Mouse (Mus musculus): ENCODE data around the gene Cox7a2. TPM values are rescaled to one million over a fixed set of nuclear protein-coding genes. Genes with fewer than 3 reads are reported as not detected.

The Cox7a2 gene
- 435 and 605 TPM in 2 replicates for total RNA-seq (2014; rRNA removed)
- polyA plus RNA-seq (2015; fragmentation: Nextera tagmentation; extraction: Ambion mirVana): 956 and 1,227 TPM in 2 replicates

DNA sequence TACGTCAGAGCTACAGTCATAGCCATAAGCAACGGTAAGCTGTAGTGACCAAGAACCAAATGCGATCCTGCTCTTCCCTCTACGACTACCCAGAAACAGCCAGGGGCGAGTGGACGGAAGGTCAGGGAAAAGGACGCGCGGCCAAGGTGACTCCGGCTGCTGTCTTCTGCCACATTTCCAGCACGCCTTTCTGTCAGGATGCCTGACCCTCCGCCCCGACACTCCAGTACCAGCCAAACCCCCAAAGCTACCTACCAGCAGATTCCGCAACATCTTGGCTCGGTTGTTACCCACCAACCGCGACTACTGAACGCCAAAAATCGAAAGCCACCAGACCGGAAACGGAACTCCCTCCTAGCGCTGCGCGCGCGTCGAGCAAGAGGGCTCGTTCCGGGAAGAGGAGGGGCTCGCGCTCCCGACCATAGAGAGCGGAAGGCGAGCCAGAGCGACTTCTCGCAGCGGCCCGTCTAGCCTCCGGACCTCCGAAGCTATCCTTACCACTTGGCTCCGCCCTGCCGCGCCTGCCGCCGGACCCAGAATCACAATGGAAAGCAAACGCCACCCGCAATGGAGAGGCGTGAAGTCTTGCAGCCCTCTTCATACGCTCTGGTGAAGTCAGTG is at the start of gene Cox7a2:
Gene Cox7a2, minus strand, starts transcription at position 494 of the 621 bp plus-strand sequence.
- H3K4me2 ChIP-seq (ENCODE audit: low read depth): peak within 1 kb of the TSS; percentile 72
- no peaks in the 10 kb centered on the region for H3K9me3 ChIP-seq (ENCODE audit: low read length)
- H3K36me3 ChIP-seq (ENCODE audit: insufficient read depth): peaks cover 14% of the 10 kb centered on the region
- H3K4me3 ChIP-seq (ENCODE audit: low read depth, low read length): peak within 1 kb of the TSS; percentile 85
- peak within 1 kb of the TSS; percentile 83 for H3K9ac ChIP-seq
- DNase-seq (peak; percentile 97), ATAC-seq (peak; percentile 100)
- H3K27me3 ChIP-seq (ENCODE audit: insufficient read depth, low read length): no peaks in the 10 kb centered on the region
- H3K4me1 ChIP-seq (ENCODE audit: insufficient read depth): peaks cover 7% of the 10 kb centered on the region
- WGBS: under 1% methylated on average over 49 of the region's 49 CpGs
- peak within 1 kb of the TSS; percentile 89 for H3K27ac ChIP-seq (ENCODE audit: low read depth, low read length)
- no peak; the same call in 1 of the 2 replicates for TF ChIP-seq CTCF (IDR thresholded peaks at IDR 0.05; ENCODE audit: low read depth)

DNA sequence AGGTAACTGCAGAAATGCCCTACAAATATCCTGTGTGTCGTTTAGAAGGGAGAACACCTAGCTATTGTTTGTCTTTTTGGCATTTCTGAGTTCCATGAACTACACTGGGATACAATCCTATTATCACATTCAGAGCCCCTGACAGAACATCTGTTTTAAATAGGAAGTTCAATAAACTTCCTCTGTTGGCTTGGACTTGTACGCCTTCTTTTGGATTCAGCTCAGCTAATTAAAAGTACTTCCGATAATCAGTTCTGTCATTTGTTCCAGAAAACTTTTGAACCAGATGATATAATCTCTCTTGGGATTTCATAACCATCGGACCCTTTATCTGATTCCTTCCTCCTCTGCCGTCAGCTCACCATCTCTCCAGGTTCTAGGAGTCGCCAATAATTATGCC is 49.7 kb upstream of the Cox7a2 start:
- ATAC-seq: no peak
- 72% methylated on average over 6 of the region's 6 CpGs for WGBS
- H3K27me3 ChIP-seq (ENCODE audit: insufficient read depth, low read length): no peaks in the 10 kb centered on the region

DNA sequence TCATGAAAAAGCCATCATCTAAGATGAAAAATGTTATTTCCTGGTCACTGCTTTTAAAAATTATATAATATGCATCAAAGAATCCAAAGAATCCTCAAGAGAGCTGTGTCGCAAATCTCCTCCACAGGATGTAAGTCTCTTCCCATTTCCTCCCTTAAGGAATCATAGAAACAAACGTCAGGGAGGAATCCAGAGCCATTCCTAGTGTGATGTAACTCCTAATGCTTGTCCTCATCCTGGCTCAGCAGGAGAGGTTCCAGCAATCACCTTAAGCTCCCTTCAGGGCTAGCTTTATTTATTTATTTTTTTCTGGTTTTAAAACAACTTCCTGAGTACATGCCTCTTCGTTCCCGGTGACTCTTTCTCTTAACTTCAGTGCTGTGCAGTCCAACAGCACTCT is 47.5 kb upstream of the Cox7a2 start:
- no peak for TF ChIP-seq CTCF (IDR thresholded peaks at IDR 0.05; ENCODE audit: low read depth)
- ATAC-seq: no peak
- H3K36me3 ChIP-seq (ENCODE audit: insufficient read depth): no peaks in the 10 kb centered on the region
- no peaks in the 10 kb centered on the region for H3K27me3 ChIP-seq (ENCODE audit: insufficient read depth, low read length)
- no peak overlapping the region for H3K4me2 ChIP-seq (ENCODE audit: low read depth)
- H3K27ac ChIP-seq (ENCODE audit: low read depth, low read length): no peak overlapping the region
- no peak for DNase-seq
- 51% methylated on average over 4 of the region's 4 CpGs for WGBS
- H3K9ac ChIP-seq: no peak overlapping the region
- H3K9me3 ChIP-seq (ENCODE audit: low read length): no peaks in the 10 kb centered on the region
- H3K4me3 ChIP-seq (ENCODE audit: low read depth, low read length): no peak overlapping the region
- H3K4me1 ChIP-seq (ENCODE audit: insufficient read depth): no peaks in the 10 kb centered on the region

More for the DNA sequence above, 49.7 kb upstream of the Cox7a2 start:
- H3K4me1 ChIP-seq (ENCODE audit: insufficient read depth): no peaks in the 10 kb centered on the region
- H3K4me3 ChIP-seq (ENCODE audit: low read depth, low read length): no peak overlapping the region
- no peak overlapping the region for H3K4me2 ChIP-seq (ENCODE audit: low read depth)
- TF ChIP-seq CTCF (IDR thresholded peaks at IDR 0.05; ENCODE audit: low read depth): no peak
- H3K36me3 ChIP-seq (ENCODE audit: insufficient read depth): no peaks in the 10 kb centered on the region
- DNase-seq: no peak
- no peak overlapping the region for H3K9ac ChIP-seq
- H3K9me3 ChIP-seq (ENCODE audit: low read length): no peaks in the 10 kb centered on the region
- H3K27ac ChIP-seq (ENCODE audit: low read depth, low read length): no peak overlapping the region

DNA sequence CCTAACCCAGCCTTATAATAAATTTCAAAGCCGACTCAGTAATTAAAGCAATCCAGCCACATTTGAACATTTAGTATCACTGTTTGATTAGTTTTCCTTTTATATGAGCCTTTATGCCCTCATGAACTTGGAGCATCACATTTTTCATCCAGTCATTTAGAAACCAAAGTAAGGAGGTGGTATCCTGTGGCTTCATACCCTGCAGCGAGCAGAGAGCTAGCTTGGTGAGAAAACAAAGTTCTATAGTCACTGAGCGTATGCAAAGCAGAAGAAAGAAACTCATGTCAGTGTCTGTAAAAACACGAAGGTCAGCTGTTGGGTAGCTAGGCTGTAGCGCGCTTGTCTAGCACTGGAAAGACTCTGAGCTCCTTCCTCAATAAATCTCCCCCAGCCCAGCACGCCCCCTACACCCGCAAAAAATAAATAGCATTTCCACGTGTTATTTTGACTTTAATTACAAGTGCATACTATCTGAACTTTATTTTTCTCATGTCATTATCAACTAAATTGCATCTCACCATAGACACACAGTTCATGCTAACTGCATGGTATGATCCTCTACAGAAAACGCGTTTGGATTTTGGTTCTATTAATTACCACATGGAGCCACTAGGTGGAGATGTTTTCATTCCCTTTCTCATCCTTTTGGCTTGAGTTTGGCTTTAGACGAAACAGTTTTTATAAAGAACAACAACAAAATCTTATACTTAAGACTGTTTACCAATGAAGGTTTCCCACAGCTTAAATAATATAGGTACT is 46.8 kb upstream of the Cox7a2 start:
- no peak overlapping the region for H3K9ac ChIP-seq
- peak; percentile 47; the same call in 1 of the 2 replicates for ATAC-seq
- no peaks in the 10 kb centered on the region for H3K27me3 ChIP-seq (ENCODE audit: insufficient read depth, low read length)
- H3K27ac ChIP-seq (ENCODE audit: low read depth, low read length): no peak overlapping the region
- no peaks in the 10 kb centered on the region for H3K36me3 ChIP-seq (ENCODE audit: insufficient read depth)
- TF ChIP-seq CTCF (IDR thresholded peaks at IDR 0.05; ENCODE audit: low read depth): peak; percentile 88
- H3K4me1 ChIP-seq (ENCODE audit: insufficient read depth): no peaks in the 10 kb centered on the region
- H3K4me2 ChIP-seq (ENCODE audit: low read depth): no peak overlapping the region
- no peak overlapping the region for H3K4me3 ChIP-seq (ENCODE audit: low read depth, low read length)
- H3K9me3 ChIP-seq (ENCODE audit: low read length): no peaks in the 10 kb centered on the region
- 50% methylated on average over 12 of the region's 12 CpGs for WGBS
- peak; percentile 82 for DNase-seq

DNA sequence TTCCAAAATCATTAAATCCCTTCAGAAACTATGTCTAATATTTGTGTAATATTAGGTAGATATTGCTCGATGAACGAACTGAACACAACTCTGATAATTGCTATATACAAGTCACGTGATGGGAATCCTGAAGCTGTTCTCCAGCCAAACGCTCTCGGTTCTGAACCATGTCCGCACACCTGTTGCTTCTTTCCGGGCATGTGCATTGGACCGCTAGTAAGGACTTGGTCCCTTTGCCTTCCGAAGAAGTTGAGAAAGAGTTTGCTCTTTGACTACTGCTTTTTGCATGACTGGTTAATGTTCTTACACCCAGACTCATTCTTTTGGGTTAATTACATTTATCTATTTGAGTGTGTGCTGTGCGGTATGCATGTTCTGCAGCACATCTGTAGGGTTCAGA is 45.7 kb upstream of the Cox7a2 start:
- DNase-seq (no peak), ATAC-seq (no peak)
- Histone ChIP-seq H3K9ac (no peak overlapping the region), H3K4me1 (ENCODE audit: insufficient read depth) (no peaks in the 10 kb centered on the region), H3K27me3 (ENCODE audit: insufficient read depth, low read length) (no peaks in the 10 kb centered on the region), H3K36me3 (ENCODE audit: insufficient read depth) (no peaks in the 10 kb centered on the region), H3K9me3 (ENCODE audit: low read length) (no peaks in the 10 kb centered on the region), H3K4me3 (ENCODE audit: low read depth, low read length) (no peak overlapping the region), H3K27ac (ENCODE audit: low read depth, low read length) (no peak overlapping the region), H3K4me2 (ENCODE audit: low read depth) (no peak overlapping the region)
- 90% methylated on average over 10 of the region's 10 CpGs for WGBS
- TF ChIP-seq CTCF (IDR thresholded peaks at IDR 0.05; ENCODE audit: low read depth): no peak

DNA sequence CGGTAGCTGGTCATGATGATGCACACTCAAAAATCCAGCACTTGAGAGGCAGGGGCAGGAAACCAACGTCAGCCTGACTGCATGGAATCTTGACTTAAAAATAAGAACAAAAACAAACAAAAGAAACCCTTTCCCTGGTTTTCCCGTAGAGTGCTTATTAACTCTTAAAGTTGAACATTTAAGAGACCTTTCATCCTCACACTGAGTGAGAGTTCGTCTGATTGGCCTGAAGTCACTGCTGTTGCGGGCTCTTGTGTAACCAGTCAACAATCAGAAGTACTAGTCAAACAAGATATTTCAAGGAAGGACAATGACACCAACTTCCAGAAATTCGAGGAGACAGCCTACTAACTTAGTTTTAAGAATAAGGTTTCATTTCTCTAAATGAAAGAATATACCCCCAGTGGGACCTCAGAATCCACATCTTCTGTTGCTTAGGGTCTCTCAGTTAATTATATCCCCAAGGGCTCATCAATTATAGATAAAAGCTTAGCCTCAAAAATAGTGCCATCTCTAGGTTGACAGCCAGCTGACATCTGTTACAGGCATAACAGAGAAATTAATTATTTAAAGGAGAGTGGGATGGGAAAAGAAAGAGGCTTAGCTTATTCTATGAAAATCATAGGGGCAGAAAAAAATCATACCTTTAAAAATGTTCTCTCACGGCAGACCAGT is 36.9 kb upstream of the Cox7a2 start:
- Histone ChIP-seq H3K4me1 (ENCODE audit: insufficient read depth) (peaks cover 4% of the 10 kb centered on the region; the same call in 1 of the 2 replicates), H3K27me3 (ENCODE audit: insufficient read depth, low read length) (no peaks in the 10 kb centered on the region), H3K27ac (ENCODE audit: low read depth, low read length) (no peak overlapping the region), H3K9me3 (ENCODE audit: low read length) (no peaks in the 10 kb centered on the region), H3K9ac (no peak overlapping the region), H3K4me3 (ENCODE audit: low read depth, low read length) (no peak overlapping the region), H3K36me3 (ENCODE audit: insufficient read depth) (no peaks in the 10 kb centered on the region), H3K4me2 (ENCODE audit: low read depth) (no peak overlapping the region)
- no peak for TF ChIP-seq CTCF (IDR thresholded peaks at IDR 0.05; ENCODE audit: low read depth)
- ATAC-seq (no peak), DNase-seq (no peak)
- 69% methylated on average over 7 of the region's 7 CpGs for WGBS
